Mouse (Mus musculus) heart, adult 2 months (tissue): ENCODE results near the gene Col25a1.

Experiments used
- CTCF ChIP-seq: fragments of 200-600 bp; IDR thresholded peaks from 2 replicates; pipeline ENCODE4 v1.8.1; 2022; ENCODE audit warnings: antibody characterized with exemption, mild to moderate bottlenecking, moderate library complexity
- EP300 ChIP-seq: fragments of 200-500 bp; IDR thresholded peaks from 2 replicates; pipeline ENCODE4 v1.6.1; 2011; ENCODE audit warnings: low read depth, low read length, control low read depth; ENCODE audit not compliant: insufficient read depth

DNA sequence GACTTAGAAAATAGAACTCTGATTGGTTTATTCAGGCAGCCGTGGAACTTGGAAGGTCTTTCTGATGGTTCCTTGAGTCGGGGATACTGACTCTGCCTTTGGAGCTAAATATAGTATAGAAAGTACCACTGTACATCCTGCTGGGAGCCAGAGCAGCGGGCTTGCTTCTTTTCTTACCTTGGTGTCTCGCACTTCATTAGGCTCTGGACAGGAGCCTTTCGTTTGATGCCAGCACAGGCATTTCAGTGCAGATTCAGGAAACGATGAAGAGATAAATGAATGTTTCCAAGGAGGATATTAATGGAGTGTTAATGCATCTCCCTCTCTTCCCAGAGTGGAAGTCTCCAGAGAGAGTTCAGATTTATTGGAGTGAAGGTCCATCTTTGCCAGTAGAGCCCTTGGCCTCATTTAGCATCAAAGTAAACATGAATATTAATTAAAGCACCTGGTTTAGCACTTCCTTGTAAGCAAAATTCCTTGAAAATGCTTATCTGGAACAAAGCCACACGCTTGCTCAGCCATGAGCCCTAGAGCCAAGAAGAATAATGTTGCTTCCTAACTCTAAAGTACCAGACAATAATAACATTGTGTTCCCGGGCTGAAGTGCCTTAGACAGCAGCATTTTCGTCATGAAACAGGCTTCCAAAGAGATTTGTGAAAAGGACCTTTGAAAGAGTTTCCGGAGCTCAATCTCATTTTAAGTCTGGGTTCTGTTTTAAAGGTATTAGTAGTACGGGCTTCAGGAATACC, 151.9 kb downstream of the Col25a1 start:
- TF ChIP-seq CTCF (no peak), EP300 (no peak)
